Mouse (Mus musculus): Measurements from ENCODE around the gene Atad1.

DNA sequence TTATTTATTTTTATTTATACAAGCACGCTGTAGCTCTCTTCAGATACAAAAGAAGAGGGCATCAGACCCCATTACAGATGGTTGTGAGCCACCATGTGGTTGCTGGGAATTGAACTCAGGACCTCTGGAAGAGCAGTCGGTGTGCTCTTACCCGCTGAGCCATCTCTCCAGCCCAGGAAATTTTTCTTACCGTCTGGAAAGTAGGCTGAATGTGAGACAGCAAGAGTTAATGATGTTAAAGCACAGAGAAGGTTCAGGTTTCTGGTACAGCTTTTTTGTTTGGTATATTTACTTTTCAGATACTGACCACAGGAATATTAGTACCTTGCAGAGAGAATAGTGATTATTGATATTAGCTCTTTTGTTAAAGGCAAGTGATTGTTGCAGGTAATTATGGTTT is 21.6 kb upstream of the Atad1 start:
- TF ChIP-seq POLR2A (IDR thresholded peaks at IDR 0.05; ENCODE audit: borderline replicate concordance, control insufficient read depth, low read depth, low read length), result no peak
- TF ChIP-seq CTCF (IDR thresholded peaks at IDR 0.05; ENCODE audit: control insufficient read depth, insufficient read depth, low read length), result no peak

Data from bone marrow, adult 2 months (tissue).